Mouse (Mus musculus) embryonic facial prominence, embryonic 11.5 days (tissue): ENCODE data around the gene Npy4r. TPM values are rescaled to one million over a fixed set of nuclear protein-coding genes. Genes with fewer than 3 reads are reported as not detected.

Source experiments
- ATAC-seq: fragments of 200-750 bp; cut with Nextera tagmentation; replicated peaks from 2 replicates; pipeline ENCODE4 v1.8.0; 2017; ENCODE audit warnings: low read depth; ENCODE audit not compliant: insufficient number of reproducible peaks, low FRiP score, low TSS enrichment
- DNase-seq: peaks from one replicate; pipeline ENCODE4 v3.0.0-alpha.2; 2015; ENCODE audit warnings: low spot score
- H3K27ac ChIP-seq: fragments of 300-500 bp; sonication (generic); replicated peaks from 2 replicates; pipeline ENCODE4 v1.5.1; 2014; ENCODE audit warnings: mild to moderate bottlenecking, low read depth, low read length, control low read depth
- H3K27me3 ChIP-seq: fragments of 300-500 bp; sonication (generic); 2 replicates; pipeline ENCODE4 v1.6.1; 2014; ENCODE audit warnings: mild to moderate bottlenecking, low read length, moderate library complexity, mixed read lengths; ENCODE audit not compliant: control insufficient read depth, insufficient read depth
- H3K36me3 ChIP-seq: fragments of 300-500 bp; sonication (generic); replicated peaks from 2 replicates; pipeline ENCODE4 v1.6.1; 2014; ENCODE audit warnings: low read depth, mild to moderate bottlenecking, low read length, moderate library complexity, mixed read lengths; ENCODE audit not compliant: control insufficient read depth, insufficient read depth
- H3K4me1 ChIP-seq: fragments of 300-500 bp; sonication (generic); 2 replicates; pipeline ENCODE4 v1.6.1; 2014; ENCODE audit warnings: low read length, mixed read lengths; ENCODE audit not compliant: control insufficient read depth, insufficient read depth
- H3K4me2 ChIP-seq: fragments of 300-500 bp; sonication (generic); 2 replicates; pipeline ENCODE4 v1.6.1; 2014; ENCODE audit warnings: low read depth, mild to moderate bottlenecking, control low read depth, low read length, moderate library complexity
- H3K4me3 ChIP-seq: fragments of 300-500 bp; sonication (generic); 2 replicates; pipeline ENCODE4 v1.5.1; 2014; ENCODE audit warnings: low read depth, low read length, control low read depth
- H3K9ac ChIP-seq: fragments of 300-500 bp; sonication (generic); replicated peaks from 2 replicates; pipeline ENCODE4 v1.6.1; 2014; ENCODE audit warnings: mild to moderate bottlenecking, control low read depth, low read length
- H3K9me3 ChIP-seq: fragments of 300-500 bp; sonication (generic); replicated peaks from 2 replicates; pipeline ENCODE4 v1.6.1; 2016; ENCODE audit warnings: mild to moderate bottlenecking, low read length, inconsistent platforms, mixed read lengths; ENCODE audit not compliant: control insufficient read depth
- WGBS: fragments of 180-500 bp; shearing (Covaris S2); extraction: QIAGEN DNeasy Blood & Tissue Kit; methylation state at CpG from one replicate; pipeline ENCODE4 v1.1.7; 2014; 5-methylcytosine and 5-hydroxymethylcytosine counted together
- polyA plus RNA-seq: library from polyadenylated mRNA; unstranded; fragments of >200 nt; fragmentation: Nextera tagmentation; extraction: Ambion mirVana; gene quantifications from 2 replicates; pipeline ENCODE4 v1.2.1, GENCODE M21; 2014

Gene Npy4r
- 0.20 TPM in 1 of 2 replicates, not detected in the other for polyA plus RNA-seq

DNA sequence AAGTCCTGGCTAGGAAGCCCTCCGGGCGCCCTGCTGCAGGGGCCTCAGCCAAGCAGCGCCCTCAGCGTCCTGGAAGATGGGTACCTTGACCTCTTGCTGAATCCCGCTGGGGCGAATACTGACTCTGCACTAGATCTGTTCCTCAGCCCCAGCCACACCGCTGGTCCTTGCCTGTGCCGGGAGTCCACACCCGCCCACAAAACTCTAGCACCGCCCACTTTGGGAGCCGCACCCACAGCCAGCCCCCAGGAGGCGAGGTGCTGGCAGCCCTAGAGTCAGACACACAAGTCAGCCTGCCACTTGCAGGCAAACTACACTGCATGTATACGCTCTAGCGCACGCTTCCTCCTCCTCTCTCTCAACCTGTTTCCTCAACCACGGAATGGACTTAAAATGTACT is at the start of gene Npy4r:
Gene Npy4r (minus strand): TSS at position 148 of the 400 bp plus-strand sequence.
- no peak within 1 kb of the TSS for H3K27ac ChIP-seq
- 14% methylated on average over 16 of the region's 16 CpGs for WGBS
- no peaks in the 10 kb centered on the region for H3K36me3 ChIP-seq
- H3K4me1 ChIP-seq = peaks cover 2% of the 10 kb centered on the region; the same call in 1 of the 2 replicates
- ATAC-seq (no peak; the same call in 1 of the 2 replicates), DNase-seq (peak; percentile 54)
- H3K9me3 ChIP-seq = no peaks in the 10 kb centered on the region
- no peak within 1 kb of the TSS; the same call in 1 of the 2 replicates for H3K4me2 ChIP-seq
- no peak within 1 kb of the TSS for H3K9ac ChIP-seq
- H3K27me3 ChIP-seq = no peaks in the 10 kb centered on the region
- H3K4me3 ChIP-seq = no peak within 1 kb of the TSS

DNA sequence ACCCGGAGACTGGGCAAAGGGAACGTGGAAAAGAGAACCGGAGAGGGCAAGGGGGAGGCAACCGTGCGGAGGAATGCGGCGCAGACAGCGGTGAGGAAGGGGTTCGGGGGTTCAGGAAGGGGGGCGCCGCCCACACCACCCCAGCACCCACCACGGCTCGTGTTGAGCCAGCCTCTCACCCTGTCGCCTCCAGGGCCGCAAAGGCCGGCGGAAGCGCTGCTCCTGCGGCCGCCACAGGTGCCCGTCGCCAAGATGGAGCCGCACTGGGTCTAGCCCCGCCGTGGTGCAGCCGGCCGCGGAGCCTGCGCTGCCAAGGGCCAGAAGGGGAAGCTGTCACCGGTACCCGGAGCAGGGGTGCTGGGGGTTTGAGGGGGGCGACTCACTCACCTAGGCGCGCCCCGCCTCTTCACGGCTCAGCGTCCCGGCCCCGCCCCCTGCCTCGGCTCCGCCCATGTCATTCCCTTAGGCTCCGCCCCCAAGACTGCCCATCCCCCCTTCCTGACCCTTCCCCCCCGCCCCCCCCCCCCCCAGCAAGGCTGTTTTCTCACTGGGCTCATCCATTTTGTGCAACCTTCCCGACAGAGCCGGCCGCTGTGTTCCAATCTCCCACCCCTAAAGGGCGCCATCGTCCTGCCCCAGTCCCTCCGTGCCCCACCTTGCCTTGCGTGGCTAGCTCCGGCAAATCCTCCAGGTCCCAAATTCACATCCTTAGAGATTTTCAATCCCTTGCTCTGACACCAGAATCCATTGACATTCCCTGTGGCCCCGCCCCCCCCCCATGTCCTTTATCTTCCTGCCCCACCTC is 49.1 kb upstream of the Npy4r start, which contains the start of gene Gprin2:
Gene Gprin2 (minus strand): TSS at position 423 of the 805 bp plus-strand sequence.
- Histone ChIP-seq H3K4me3 (peak within 1 kb of the TSS; percentile 67), H3K9ac (peak within 1 kb of the TSS; percentile 64), H3K27ac (no peak within 1 kb of the TSS), H3K4me2 (peak within 1 kb of the TSS; percentile 97), H3K4me1 (no peaks in the 10 kb centered on the region), H3K9me3 (no peaks in the 10 kb centered on the region), H3K36me3 (no peaks in the 10 kb centered on the region), H3K27me3 (peaks cover 2% of the 10 kb centered on the region; the same call in 1 of the 2 replicates)
- peak; percentile 69 for ATAC-seq
- 3% methylated on average over 40 of the region's 52 CpGs for WGBS
- peak; percentile 60 for DNase-seq

DNA sequence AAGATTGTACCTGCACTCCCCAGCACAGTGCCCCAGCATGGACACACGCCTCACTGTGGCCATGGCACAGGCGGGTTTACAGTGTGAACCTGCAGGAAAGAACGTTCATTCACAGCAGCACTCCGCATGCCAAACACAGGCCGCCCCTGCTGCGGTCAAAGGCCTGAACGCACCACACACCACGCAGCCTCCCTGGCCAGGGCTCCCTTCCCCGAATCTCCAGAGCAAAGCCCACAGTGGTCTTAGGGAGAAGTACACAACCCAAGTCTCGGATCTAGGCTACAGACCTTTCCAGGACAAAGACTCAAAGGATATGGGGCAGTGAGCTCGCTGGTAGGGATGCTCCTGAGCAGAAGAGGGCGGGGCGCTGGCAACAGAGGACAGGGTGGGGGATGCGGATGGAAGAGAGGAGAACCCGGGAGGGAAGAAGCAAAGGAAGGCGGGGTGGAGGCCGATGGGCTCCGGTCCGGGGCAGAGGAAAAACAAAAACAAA is 48.5 kb upstream of the Npy4r start:
- Histone ChIP-seq H3K4me1 (no peaks in the 10 kb centered on the region), H3K9ac (peak overlapping the region; percentile 64), H3K27ac (no peak overlapping the region), H3K36me3 (no peaks in the 10 kb centered on the region), H3K4me2 (peak overlapping the region; percentile 97), H3K9me3 (no peaks in the 10 kb centered on the region), H3K27me3 (peaks cover 2% of the 10 kb centered on the region; the same call in 1 of the 2 replicates), H3K4me3 (peak overlapping the region; percentile 67)
- ATAC-seq = peak; percentile 60; the same call in 1 of the 2 replicates
- WGBS = 3% methylated on average over 19 of the region's 19 CpGs
- peak; percentile 48 for DNase-seq

DNA sequence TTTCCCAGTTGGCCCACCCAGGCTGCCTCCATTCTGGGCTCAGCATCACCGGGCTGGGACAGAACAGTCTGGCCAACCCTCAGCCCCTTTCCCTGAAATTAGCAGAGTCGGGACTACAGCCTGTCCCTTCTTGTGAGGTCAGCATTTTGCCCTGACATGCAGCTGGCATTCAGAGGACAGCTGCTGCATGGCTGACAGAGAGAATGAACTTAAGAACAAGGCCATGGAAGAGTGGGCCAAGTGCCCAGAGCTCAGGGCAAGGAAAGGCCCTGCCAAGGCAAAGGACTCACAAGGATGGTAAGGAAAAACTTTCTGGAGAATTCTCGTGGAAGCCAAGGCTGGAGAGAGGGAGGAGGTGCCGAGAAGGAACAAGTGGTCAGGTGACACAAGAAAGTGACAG is 44.4 kb upstream of the Npy4r start:
- DNase-seq (no peak), ATAC-seq (no peak)
- no peaks in the 10 kb centered on the region for H3K4me1 ChIP-seq
- 38% methylated on average over 4 of the region's 4 CpGs for WGBS
- H3K9me3 ChIP-seq = no peaks in the 10 kb centered on the region
- no peaks in the 10 kb centered on the region for H3K36me3 ChIP-seq
- 0 out of 2 replicates have a peak overlapping the region, but pooled peaks have one; percentile 4 for H3K9ac ChIP-seq
- no peak overlapping the region for H3K27ac ChIP-seq
- no peak overlapping the region for H3K4me3 ChIP-seq
- peaks cover 2% of the 10 kb centered on the region; the same call in 1 of the 2 replicates for H3K27me3 ChIP-seq
- H3K4me2 ChIP-seq = no peak overlapping the region

DNA sequence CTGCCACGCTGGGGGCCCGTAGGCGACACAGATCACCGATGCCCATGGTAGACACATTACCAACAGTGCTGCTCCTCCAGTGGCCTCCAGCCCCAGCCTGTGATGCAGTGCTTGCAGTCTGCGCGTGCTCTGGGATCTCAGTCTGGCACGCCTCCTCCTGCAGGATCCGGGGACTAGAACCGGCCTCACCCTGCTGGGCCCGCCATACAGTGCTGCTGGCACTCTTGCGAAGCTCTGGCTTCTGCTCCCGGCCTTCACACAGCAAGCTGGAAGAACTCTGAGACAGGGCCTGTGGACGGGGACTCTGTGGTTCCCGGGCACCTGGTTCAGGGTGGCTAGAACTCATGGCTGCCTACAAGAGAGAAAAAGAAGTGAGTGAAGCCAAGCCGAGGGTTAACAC is 43.2 kb upstream of the Npy4r start:
- ATAC-seq (no peak), DNase-seq (no peak)
- peaks cover 1% of the 10 kb centered on the region; the same call in 1 of the 2 replicates for H3K27me3 ChIP-seq
- H3K4me2 ChIP-seq = no peak overlapping the region
- H3K9me3 ChIP-seq = no peaks in the 10 kb centered on the region
- WGBS = 89% methylated on average over 15 of the region's 15 CpGs
- no peak overlapping the region for H3K4me3 ChIP-seq
- H3K9ac ChIP-seq = no peak overlapping the region
- H3K4me1 ChIP-seq = no peaks in the 10 kb centered on the region
- H3K36me3 ChIP-seq = no peaks in the 10 kb centered on the region
- H3K27ac ChIP-seq = no peak overlapping the region

DNA sequence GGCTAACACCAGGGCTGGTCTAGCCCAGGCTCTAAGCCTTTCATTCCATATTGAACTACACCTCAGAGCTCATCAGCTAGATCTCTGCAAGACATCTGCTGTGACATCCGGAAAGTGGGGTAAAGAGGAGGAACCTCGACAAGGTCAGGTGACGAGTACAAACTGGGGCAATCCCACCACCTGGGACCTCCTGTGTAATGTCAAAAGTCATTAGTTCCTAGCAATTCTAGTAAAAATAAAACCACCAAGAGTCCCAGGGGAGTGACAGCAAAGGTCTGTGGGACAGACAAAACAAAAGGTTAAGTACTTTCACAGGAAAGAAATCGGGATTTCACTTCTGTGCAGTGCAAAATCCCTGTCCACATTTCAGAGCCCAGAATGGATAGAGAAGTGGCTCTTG is 41.6 kb upstream of the Npy4r start:
- DNase-seq (no peak), ATAC-seq (no peak)
- H3K4me3 ChIP-seq = no peak overlapping the region
- 63% methylated on average over 4 of the region's 4 CpGs for WGBS
- H3K4me2 ChIP-seq = no peak overlapping the region
- no peak overlapping the region for H3K27ac ChIP-seq
- H3K36me3 ChIP-seq = no peaks in the 10 kb centered on the region
- no peaks in the 10 kb centered on the region for H3K9me3 ChIP-seq
- no peak overlapping the region for H3K9ac ChIP-seq
- H3K27me3 ChIP-seq = no peaks in the 10 kb centered on the region
- H3K4me1 ChIP-seq = no peaks in the 10 kb centered on the region

DNA sequence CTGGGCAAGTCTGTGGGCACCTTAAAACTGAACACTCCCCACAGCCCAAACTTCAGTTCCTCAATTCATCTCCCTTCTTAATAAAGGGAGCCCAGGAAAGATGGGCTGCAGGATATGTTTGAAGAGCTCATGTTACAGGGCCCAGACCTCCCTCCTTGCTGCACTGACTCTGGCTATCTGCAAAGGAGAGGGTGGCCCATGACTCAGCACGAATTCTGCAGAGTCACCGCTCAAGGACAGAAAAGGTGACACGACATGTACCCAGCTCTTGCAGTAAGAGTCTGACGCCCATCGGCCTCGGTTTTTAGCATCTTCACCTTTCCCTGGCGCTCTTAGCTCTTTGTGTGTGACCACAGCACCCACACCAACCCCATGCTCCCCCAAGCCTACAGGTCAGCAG is 38.1 kb upstream of the Npy4r start:
- ATAC-seq = no peak

DNA sequence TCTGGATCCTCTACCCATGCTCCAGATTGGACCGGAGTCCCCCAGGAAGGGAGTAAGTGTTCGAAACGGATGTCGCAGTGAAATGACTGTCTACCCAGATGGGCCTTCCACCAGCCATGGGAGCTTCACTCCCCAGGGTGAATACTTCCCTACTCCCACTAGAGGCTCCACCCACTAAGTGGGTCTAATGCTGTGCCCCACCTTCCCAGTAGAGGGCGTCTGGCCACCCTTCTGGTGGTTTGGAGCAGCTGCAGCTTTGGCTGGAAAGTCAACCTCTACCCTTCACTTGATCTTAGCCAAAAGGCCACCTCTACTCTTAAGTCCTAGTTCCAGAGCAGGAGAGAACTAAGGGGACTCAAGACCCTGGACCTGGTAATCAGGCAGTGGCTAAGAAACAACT is 36.3 kb upstream of the Npy4r start:
- Histone ChIP-seq H3K4me3 (no peak overlapping the region), H3K4me1 (no peaks in the 10 kb centered on the region), H3K27me3 (no peaks in the 10 kb centered on the region), H3K27ac (no peak overlapping the region), H3K36me3 (no peaks in the 10 kb centered on the region), H3K9ac (no peak overlapping the region), H3K4me2 (no peak overlapping the region), H3K9me3 (no peaks in the 10 kb centered on the region)
- DNase-seq (peak; percentile 19), ATAC-seq (no peak)
- WGBS = 68% methylated on average over 5 of the region's 5 CpGs

More for the DNA sequence above, 38.1 kb upstream of the Npy4r start:
- 73% methylated on average over 7 of the region's 7 CpGs for WGBS
- H3K4me1 ChIP-seq = no peaks in the 10 kb centered on the region
- H3K4me3 ChIP-seq = no peak overlapping the region
- DNase-seq = no peak
- H3K9ac ChIP-seq = no peak overlapping the region
- no peaks in the 10 kb centered on the region for H3K27me3 ChIP-seq
- no peaks in the 10 kb centered on the region for H3K36me3 ChIP-seq
- no peak overlapping the region for H3K4me2 ChIP-seq
- no peak overlapping the region for H3K27ac ChIP-seq
- no peaks in the 10 kb centered on the region for H3K9me3 ChIP-seq
